Mouse (Mus musculus) gastrocnemius, postnatal 25 days (tissue): ENCODE measurements around the gene Tbccd1. TPM values are rescaled to one million over a fixed set of nuclear protein-coding genes. Genes with fewer than 3 reads are reported as not detected.

Experiments
- DNase-seq: peaks from one replicate; pipeline ENCODE4 v3.0.0; 2022
- total RNA-seq, 2 experiments: library from RNA; stranded (reverse); gene quantifications; 1 replicate in 1 of 2; 2 replicates in 1 of 2; pipeline ENCODE4 v1.2.3; 2021

The Tbccd1 gene
- total RNA-seq, 2 experiments from 2014 or later, result 5.4 to 6.8 TPM

DNA sequence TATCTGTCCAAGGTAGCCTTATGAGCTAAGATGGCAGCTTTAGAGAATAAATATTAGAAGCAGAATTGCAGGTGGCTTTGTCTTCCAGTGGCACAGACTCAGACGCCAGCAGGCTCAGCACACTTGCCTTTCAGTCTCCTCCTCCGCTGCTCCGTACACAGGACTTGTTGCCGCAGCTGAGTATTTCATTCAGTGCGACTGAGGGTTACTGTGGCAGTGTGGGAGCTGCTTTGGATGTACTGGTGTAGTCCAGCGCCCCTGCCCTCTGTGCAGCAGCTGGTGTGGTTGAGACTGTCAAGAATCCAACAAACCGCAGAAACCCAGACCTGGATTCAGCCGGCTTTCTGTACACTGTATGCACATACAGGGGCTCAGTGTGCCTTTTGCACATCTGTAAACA, 14.9 kb upstream of the Tbccd1 start:
- DNase-seq, result no peak

DNA sequence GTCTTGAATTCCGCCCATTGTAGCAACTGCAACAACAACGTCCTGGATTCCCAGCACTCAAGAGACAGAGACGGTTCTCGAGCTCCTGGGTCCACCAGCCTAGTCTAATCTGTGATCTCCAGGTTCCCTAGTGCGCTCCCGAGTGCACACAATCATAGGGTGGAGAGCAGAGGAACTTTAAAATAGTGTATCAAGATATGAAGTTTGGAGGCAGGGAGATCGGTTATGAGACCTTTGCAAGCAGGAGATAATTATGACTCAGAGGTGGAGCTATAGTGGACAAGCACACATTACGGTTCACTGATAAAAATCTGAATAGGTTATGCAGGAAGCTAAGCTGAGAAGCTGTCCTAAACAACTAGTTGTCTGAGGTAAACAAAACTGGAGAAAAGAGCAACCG, 696 bp downstream of the Tbccd1 start:
- DNase-seq, result no peak

DNA sequence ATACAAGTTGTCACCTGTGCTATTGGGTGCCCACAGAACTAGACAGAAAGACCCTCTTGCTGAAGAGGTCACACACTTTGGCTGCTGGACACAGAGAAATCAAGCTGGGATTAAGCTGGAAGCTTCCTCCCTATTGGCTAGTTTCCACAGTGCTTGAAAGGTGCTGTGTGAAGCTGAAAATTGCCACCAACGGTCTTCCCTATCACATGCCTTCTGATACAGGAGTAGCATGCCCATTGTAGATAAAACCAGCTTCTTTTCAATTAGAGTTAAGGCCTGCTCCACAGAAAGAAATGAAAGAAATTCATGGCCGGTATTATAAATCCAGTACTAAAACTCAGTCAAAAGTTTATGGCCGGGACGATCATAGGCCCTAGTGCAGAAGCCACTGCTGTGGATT, 4.8 kb downstream of the Tbccd1 start:
- no peak for DNase-seq

DNA sequence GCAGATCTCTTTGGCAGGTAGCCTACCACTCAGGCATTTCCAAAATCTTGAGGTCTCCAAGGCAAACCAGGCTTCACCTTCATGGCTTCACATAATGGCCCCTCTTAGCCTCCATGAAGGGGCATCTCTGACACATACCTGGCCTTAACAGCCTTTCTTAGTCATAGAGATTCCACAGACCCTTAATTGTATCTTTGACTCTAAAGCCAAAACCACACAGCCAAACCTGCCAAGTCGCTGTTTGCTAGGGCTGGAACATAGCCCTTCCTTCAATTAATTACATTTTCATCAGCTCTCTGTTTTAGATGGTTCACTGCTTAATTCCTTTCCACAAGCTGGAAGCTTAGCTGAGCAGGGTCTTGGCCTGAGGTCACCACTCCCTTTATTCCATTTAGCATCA, 9.1 kb downstream of the Tbccd1 start:
- DNase-seq, result no peak

DNA sequence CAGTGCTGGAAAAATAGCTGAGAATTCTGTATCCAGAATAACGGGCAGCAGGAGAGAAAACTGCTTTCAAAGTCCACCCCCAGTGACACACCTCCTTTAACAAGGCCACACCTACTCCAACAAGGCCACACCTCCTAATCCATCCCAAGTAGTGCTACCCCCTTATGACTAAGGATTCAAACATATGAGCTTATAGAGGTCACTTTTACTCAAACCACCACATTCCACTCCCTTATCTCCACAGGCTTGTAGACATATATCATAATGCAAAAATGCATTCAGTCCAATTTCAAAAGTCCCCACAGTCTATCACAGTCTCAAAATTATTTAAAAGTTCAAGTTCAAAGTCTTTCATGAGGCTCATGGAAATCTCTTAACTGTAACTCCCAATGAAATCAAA, 9.8 kb downstream of the Tbccd1 start:
- DNase-seq, result no peak

DNA sequence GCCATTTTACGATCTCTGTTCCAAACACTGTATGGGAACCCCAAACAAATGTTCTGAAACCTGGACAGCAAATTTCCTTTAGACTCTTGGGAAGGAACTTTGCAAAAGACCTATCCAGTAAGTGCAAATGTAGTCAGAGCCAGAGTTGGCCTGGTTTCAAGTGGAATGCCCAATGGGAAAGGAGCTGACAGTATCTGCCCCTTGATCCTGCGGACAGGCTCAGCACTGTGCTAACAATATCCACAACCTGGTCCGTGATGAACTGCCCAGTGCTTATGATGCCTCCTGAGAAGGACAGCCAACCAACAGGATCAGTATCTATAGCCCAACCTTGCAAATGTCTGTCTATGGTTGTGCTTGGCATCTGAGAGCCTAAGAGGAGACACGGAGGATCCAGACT, 12.0 kb downstream of the Tbccd1 start:
- DNase-seq, result no peak

DNA sequence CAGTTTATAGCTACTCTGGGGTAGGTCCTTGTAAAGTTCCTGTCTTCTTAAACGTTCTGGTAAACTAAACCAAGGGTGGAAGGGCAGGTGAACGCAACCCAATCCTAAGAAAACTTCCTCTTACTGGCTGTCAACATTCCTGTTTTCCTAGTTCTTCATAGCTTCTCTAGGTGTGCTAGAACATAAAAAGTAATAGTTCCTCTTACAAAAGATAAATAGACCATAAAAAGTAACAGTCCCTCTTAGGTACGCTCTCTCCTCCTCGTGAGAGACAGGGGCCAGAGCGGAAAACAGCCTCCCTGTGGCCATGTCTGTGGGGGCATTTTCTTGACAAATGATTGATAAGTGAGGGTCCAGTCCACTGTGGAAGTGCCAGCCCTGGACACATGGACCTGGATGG, 12.6 kb downstream of the Tbccd1 start:
- no peak for DNase-seq

DNA sequence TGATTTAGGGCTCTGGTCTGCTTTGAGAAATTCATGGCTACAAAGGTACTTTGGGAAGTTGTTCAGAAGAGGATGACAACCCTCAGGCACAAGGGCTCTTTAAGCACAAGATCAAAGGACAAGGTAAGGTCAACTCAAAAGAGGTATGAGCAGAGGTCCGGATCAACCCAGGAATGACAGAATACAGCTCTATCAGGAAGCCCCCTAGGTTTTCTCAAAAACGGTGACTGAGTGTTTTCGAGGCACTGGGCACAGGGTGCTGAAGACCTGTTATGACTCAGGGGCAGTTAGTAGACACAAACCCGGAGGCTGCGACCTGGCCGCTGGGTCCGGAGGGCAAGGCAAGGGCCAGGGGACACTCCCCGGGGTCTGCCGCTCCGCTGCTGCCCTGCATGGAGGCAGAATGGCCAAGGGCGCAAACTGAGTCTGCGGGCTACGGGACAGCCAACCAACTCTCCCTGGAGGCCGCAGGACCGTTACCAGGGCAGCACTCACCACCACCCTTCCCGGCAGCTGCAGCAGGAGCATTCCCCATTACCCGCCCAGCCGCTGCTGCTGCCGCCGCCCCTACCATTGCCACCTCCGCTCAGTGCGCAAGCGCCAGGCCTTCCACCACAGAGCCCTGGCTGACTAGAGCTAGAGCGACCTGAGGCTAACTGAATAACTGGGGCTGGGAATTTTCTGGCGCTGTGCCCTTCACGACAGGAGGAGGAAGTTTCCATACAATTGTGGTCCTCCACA, 13.2 kb downstream of the Tbccd1 start:
- DNase-seq, result peak; percentile 58

DNA sequence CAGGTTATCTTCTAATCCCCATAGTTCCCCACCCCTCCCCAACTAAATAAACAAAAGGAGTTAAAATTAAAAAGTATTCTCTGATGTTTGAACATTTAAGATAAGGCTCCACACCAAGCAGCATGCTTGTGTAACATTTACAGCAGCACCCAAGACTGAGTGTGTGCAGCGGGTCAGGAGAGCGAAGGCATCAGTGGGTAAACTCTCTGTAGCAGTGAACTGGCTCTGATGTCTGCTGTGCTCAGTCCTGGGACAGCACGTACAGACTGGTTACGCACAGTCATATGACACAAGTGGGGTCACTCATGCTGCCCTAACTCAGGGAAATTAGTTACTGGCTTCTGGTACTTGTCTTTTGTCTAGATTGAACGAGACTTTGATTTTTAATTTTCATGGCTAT, 14.6 kb downstream of the Tbccd1 start:
- no peak for DNase-seq

DNA sequence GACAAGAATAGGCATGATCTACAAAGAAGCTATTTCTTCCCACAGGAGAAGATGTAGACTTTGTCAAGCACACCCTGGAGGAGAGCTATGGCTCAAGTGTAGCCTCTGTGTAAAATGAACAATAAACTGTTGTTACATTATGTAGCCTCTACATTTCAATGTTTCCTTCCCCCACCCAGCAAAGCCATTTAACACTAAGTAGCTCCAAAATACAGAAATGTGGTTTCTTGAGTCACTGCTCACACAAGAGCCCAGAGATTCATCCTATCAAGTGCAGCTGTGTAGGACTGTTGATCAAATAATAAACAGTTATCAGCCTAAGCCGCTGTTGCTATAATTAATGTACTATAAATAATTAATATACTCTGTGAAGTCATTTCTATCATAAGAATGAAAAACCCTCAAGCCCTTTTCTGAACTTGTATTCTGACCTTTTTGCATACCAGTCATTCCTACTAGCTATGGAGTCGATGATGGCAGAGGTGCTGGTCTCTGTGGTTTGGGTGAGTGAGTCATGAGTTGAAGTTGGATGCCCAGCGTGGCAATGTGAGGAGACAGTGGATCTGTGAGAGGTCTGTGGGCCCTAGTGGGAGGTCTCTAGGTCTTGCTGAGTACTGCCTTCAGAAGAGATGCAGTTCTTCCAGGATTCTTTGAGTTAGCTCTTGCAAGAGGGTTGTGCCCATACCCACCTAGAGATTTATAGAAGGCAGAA, 18.2 kb downstream of the Tbccd1 start:
- no peak for DNase-seq

DNA sequence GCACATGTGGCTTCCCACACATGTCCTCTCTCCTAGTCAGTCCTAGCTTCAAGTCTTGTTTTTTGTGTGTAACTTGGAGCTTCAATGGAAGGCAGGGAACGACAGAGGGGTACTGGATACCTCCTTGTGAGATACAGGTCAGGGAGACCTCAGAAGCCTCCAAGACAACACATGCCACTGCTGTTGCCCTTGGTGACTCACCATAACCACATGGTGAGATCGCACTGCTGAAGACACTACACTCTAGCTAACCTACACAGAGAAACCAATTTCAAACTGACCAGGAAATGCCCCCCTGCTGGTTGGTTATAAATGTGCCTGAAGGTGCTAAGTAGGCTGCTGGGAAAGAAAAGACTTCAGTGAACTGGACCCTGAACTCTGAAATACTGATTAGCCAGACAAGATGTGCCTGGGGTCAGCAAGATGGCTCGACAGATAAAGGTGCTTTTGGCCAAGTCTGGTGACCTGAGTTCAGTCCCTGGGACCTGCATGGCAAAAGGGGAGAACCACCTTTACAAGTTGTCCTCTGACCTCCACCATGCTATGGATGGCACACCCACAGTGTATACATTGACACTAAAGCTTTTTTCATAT, 24.4 kb downstream of the Tbccd1 start:
- no peak for DNase-seq

DNA sequence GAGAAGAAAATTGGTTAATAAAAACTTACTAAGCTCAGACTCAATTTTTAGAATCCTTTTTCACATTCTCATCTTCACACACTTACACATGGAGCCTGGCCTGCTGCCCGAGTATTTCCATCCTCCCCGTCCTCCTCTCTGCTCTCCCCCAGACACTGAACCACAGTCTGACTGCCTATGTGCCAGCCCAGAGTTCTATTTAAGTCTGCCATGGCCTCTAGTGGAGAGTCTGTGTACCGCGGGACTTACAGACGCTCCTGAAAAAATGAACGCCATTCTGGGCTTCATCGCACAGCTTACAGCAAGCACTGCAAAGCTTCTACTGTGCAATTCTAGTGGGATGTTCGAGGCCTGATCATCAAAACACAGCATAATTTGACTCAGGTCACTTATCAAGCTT, 36.7 kb downstream of the Tbccd1 start:
- DNase-seq, result no peak

DNA sequence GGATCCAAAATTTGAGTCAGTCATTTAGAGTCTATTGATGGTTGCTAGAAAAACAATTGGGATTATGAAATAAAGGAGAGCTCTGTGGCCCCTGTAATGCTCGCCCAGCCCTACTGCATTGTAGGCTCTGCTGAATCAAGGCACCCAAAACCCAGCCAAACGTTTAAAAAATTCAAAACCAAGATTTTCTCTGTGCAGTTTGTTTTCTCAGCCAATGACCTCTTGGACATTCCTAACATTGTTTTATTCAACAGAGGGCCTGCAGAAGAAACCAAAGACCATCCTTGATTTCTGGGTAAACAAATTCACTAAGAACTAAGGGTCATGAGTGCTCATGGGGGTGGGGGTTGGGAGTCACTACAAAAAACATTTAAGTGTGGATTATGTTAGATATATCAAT, 46.0 kb downstream of the Tbccd1 start, which contains the start of gene Crygs:
Gene Crygs, minus strand, starts transcription at position 101 of the 400 bp plus-strand sequence.
- DNase-seq, result no peak

DNA sequence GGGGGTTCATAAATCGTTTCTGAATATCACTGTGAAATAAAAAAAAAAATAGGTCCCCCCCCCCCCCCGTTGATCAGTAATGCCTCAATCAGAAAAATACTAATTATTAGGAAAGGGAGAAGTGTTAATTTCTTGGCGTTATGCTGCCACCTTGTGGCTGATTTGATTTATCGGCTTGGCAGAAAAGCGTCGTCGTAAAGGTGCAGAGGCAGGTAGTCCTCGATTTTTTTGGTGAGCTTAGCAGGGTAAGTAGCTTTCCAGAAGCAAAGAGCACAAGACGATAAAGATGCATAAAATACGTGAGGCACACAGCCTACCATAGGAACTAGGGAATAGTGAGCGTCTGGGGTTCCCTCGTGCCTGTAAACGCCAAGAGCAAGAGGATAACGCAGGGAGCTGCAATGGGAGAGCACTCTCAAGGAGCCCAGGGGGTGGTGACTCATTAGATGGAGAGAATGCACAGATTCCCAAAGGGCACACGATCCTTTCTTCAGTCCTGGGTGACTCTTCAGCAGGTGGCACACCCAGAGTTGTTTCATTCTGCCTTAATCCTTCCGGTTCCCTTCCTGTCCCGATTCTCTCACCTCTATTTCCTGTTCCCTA, 49.9 kb downstream of the Tbccd1 start:
- no peak for DNase-seq

DNA sequence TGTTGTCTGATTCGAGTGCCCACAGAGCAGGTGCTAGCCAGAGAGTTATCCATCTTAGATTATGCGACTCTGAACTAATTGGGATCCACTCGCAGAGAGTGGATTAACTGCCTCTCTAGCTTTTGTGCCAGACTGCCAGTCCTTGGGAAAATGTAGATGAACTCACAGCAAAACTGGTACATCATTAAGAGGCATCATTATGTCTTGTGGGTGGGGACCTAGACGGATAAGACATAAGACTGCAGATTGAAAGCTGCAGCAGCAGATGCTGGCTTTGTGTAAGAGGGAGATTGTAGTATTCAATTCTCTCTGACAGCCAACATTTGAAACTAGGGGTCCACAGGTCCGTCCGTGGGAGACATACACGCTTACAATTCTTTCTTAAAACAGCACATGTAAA, 54.7 kb downstream of the Tbccd1 start:
- DNase-seq, result no peak

DNA sequence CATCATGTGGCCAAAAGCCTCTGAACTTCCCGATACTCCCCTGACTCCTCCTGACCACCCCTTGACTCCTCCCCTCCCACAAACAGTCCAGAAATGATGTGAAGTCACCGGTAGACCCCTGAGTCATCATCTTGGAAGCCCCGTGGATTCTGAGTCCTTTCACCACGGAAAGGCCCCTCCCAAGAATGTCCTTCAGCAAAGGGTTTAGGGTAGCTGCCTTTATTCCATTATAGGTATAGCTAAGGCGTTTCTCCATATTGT, 56.7 kb downstream of the Tbccd1 start:
- DNase-seq, result no peak

DNA sequence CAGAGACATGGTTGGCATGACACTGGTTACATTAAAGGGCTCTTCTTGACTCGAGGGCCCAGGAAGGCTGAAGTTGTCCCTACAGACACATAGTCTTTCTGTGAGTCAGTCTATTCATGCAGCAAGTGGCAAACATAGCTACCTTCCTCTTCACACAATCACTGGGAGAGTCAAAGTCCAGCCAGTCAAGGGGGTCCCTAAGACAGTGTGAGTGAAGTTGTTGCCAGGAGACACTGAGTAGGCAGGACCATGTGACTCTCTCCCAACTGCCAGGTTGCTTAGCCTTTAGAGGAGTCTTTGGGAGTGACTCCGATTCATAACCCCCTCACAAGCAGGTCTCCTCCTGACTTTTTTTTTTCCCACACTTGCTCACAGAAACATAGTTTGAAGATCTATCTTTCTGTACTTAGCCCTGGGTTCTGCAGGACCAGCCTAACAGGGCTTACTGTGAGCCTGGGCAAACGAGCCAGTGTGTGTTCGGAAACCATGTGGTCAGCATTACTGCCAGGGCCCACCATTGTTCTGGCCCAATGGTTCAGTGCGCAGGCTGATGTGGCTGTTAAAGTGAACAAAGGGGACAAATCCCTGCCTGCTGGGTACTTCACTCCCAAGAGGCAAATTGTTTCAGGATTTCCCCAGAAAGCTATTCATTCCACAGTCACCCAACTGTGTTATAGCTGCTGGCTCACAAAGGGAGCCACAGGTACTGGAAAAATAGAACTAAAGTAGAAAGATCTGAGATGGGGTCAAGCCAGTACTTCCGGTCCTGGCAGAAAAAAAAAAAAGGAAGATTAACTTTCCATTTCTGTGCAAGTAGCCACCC, 57.2 kb downstream of the Tbccd1 start:
- DNase-seq, result no peak

DNA sequence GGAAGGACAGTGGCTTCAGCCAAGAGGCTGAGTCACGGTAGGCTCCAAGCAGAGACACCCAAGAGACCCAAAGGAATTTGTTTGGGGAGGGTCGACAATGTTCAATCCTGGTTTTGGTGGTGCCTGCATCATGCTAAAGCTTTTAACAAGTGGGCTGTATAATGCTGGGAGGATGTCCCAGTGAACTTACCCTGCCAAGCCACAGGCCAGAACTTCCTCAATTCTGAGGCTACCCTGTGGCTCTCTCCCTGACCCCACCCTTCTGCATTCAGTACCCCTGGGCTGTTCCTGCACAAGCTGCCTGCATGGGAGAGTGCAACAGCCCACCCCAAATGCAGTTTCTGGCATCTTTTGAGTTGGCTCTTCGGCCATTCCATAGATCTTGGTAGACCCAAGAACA, 58.9 kb downstream of the Tbccd1 start:
- DNase-seq, result no peak

DNA sequence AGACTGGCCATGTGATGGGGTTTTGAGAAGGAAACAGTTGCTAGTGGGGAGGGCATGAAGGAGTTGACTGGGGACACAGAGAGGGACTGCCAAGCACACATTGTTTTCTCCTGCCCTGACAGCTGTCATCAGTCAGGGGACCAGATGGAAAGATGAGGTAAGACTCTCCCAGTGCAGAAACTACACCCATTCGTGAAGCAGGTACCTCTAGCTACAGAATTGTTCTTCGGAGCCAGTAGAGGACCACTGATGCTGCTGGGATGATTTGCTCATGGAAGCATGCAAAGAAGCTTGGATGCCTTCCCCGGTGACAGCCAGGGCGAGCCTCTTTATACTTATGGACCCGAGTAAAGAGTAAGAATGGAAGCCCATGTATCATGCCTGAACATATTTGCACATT, 59.9 kb downstream of the Tbccd1 start:
- no peak for DNase-seq

DNA sequence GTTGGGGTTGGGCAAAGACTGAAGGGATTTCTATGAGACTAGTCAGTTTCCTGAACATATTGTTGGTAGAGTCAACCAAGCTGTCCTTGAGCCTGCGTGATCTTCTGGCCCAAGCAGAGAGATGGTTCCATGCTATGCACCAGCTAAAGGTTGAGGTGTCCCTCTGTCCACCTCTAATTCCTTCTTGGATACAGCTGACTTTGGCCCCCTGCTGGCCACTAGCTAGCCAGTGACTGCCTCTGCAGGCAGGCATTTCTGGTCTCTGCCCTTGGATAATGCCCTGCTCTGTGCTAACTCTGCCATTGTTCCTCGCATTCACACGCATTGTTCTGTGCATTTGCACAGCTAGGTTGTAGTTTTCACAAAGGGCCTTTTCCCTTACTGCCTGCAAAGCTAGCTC, 62.0 kb downstream of the Tbccd1 start:
- no peak for DNase-seq

DNA sequence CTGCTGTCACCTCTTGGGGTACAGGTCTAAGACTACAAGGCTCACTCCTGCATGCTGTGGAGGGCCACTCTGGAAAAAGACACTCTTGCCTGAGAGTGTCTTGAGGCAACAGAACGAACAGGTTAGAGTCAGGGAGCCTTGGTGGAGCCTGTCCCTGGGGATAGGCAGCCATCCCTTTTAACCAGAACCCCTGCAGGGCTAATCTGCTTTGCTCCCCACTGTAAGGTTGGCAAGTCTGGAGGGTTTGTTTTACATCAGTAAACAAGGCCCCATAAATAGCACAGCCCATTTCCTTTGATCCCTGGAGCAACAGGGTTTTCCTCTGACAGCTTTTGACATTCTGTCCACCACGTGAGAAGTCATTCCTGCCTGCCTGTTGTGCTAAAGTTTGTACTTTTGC, 66.2 kb downstream of the Tbccd1 start:
- DNase-seq, result no peak

DNA sequence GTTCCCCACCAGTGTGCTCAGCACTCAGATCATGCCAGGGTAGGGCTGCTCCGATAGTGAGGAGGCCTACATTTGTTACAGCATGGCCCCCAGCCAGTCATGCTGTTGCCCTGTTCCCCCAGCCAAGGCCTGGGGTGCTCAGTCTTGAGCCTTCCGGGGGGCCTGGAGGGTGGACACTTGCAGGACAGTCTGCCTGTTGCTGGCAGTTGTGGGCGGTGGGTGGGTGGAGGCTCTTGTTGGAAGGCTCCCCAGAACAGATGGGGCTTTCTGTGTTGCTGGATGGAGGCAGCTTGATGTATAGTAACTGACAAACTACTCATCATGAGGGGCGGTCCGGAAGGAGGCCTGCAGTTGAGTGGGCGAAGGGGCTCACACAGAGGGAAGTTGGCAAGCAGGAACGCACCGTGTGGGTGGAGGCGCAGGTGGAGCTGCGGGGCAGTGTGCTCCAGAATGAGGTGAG, 67.5 kb downstream of the Tbccd1 start:
- no peak for DNase-seq

DNA sequence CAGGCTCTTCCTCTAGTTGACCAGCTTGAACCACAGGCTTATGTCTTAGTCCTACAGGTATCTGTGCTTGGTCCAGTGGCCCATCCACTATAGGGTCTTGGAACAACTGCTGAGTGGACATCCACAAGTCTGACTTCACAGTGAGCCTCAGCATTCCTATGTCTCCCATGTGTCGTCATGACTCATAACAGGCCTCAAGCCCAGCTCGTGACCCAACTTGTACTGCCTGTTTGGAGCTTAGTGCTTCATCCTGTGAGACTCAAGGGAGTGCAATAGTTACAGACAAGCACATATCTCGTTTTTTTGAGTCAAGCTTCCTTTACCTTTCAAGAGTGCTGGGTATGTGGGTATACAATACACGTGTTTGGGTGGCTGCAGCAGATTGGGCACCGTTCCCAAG, 74.8 kb downstream of the Tbccd1 start:
- no peak for DNase-seq
